Mouse (Mus musculus) limb, embryonic 14.5 days (tissue): Measurements from ENCODE around the gene Tmem190. TPM values are rescaled to one million over a fixed set of nuclear protein-coding genes. Genes with fewer than 3 reads are reported as not detected.

Experiments
- ATAC-seq: fragments of 200-750 bp; cut with Nextera tagmentation; 2 replicates; pipeline ENCODE4 v1.8.0; 2017; ENCODE audit warnings: low read depth, moderate number of reproducible peaks, moderate TSS enrichment; ENCODE audit not compliant: low FRiP score
- DNase-seq: peaks from one replicate; pipeline ENCODE4 v3.0.0-alpha.2; 2015; ENCODE audit warnings: low spot score
- H3K27ac ChIP-seq: fragments of 300-500 bp; sonication (generic); replicated peaks from 2 replicates; pipeline ENCODE4 v1.5.1; 2014; ENCODE audit warnings: low read depth, mild to moderate bottlenecking, low read length, moderate library complexity, mixed read lengths
- H3K27me3 ChIP-seq: fragments of 300-500 bp; sonication (generic); 2 replicates; pipeline ENCODE4 v1.6.1; 2014; ENCODE audit warnings: low read length, mixed read lengths; ENCODE audit not compliant: control insufficient read depth, insufficient read depth
- H3K36me3 ChIP-seq: fragments of 300-500 bp; sonication (generic); 2 replicates; pipeline ENCODE4 v1.6.1; 2014; ENCODE audit warnings: mild to moderate bottlenecking, low read length, moderate library complexity, mixed read lengths; ENCODE audit not compliant: control insufficient read depth, insufficient read depth
- H3K4me1 ChIP-seq: fragments of 300-500 bp; sonication (generic); 2 replicates; pipeline ENCODE4 v1.6.1; 2014; ENCODE audit warnings: antibody characterized with exemption, low read length, mixed read lengths; ENCODE audit not compliant: control insufficient read depth, insufficient read depth
- H3K4me2 ChIP-seq: fragments of 300-500 bp; sonication (generic); replicated peaks from 2 replicates; pipeline ENCODE4 v1.6.1; 2014; ENCODE audit warnings: low read depth, mild to moderate bottlenecking, low read length, moderate library complexity; ENCODE audit not compliant: severe bottlenecking
- H3K4me3 ChIP-seq: fragments of 300-500 bp; sonication (generic); replicated peaks from 2 replicates; pipeline ENCODE4 v1.5.1; 2014; ENCODE audit warnings: low read length
- H3K9ac ChIP-seq: fragments of 300-500 bp; sonication (generic); 2 replicates; pipeline ENCODE4 v1.6.1; 2014; ENCODE audit warnings: mild to moderate bottlenecking, low read depth, low read length, moderate library complexity; ENCODE audit not compliant: severe bottlenecking
- H3K9me3 ChIP-seq: fragments of 300-500 bp; sonication (generic); 2 replicates; pipeline ENCODE4 v1.6.1; 2016; ENCODE audit warnings: low read length; ENCODE audit not compliant: control insufficient read depth
- POLR2A ChIP-seq: fragments of 200-500 bp; IDR thresholded peaks from 2 replicates; pipeline ENCODE4 v1.8.0; 2012; ENCODE audit warnings: inconsistent platforms, mild to moderate bottlenecking, moderate library complexity, borderline replicate concordance; ENCODE audit not compliant: insufficient read depth, insufficient read length; ENCODE audit errors: extremely low read depth
- WGBS: fragments of 180-500 bp; shearing (Covaris S2); extraction: QIAGEN DNeasy Blood & Tissue Kit; methylation state at CpG from one replicate; pipeline ENCODE4 v1.1.7; 2014; 5-methylcytosine and 5-hydroxymethylcytosine counted together
- polyA plus RNA-seq, 2 experiments: library from polyadenylated mRNA; depleted of rRNA in 1 of 2; stranded (reverse) in 1 of 2; unstranded in 1 of 2; fragments of >200 nt; fragmentation: Nextera tagmentation in 1 of 2; extraction: Ambion mirVana in 1 of 2; gene quantifications; 2 replicates each; pipeline versions ENCODE4 v1.2.1 to v1.2.3; 2012 to 2014

Tmem190 gene
- polyA plus RNA-seq, 2 experiments: not detected

- WGBS: 15% methylated on average over 4 of the region's 4 CpGs
- no peak for ATAC-seq
- Histone ChIP-seq H3K4me3 (peak overlapping the region; percentile 78), H3K4me1 (peaks cover 12% of the 10 kb centered on the region), H3K27ac (peak overlapping the region; percentile 77; the same call in 1 of the 2 replicates), H3K36me3 (peaks cover 36% of the 10 kb centered on the region), H3K27me3 (no peaks in the 10 kb centered on the region), H3K9ac (peak overlapping the region; percentile 81), H3K9me3 (no peaks in the 10 kb centered on the region), H3K4me2 (peak overlapping the region; percentile 80)
- no peak for TF ChIP-seq POLR2A
- DNase-seq: no peak
Observed at GRCm38 (mm10) chr7:4741151-4741550, 41.6 kb upstream of the Tmem190 start.

DNA sequence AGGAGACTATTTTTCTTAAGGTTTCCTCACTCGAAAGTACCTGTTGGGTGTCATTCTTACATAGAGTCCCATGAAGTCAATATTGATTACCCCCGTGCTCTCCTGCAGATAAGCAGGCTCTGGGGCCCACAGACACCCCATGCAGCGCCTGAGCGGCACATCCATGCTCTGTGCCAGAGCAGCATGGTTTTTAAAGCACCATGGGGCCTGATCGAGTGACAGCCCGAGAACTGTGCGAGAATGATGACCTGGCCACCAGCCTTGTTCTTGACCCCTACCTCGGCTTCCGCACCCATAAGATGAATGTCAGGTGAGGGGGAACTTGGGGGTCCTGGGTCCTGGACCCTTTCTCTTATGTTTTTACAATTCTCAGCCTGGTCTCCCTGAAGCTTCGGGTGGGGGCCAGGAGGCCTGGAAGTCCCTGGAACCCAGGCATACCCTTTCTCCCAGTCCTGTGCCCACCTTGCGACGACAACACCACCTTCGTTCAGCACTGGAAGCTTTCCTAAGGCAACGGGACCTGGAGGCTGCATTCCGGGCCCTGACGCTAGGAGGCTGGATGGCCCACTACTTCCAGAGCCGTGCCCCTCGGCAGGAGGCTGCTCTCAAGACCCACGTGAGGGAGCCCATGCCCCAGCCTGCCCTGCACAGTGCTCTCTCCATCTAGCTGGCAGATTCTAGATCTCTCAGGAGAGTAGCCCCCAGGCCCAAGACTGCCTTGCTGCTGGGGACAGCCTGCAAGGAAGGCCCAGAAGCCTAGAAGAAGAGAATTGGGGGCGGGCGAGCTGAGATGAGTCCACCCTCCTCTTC is 40.9 kb upstream of the Tmem190 start:
- Histone ChIP-seq H3K4me3 (peak overlapping the region; percentile 78; the same call in 1 of the 2 replicates), H3K9me3 (no peaks in the 10 kb centered on the region), H3K4me2 (peak overlapping the region; percentile 80), H3K27me3 (no peaks in the 10 kb centered on the region), H3K27ac (no peak overlapping the region), H3K4me1 (peaks cover 12% of the 10 kb centered on the region), H3K36me3 (peaks cover 42% of the 10 kb centered on the region), H3K9ac (0 out of 2 replicates have a peak overlapping the region, but pooled peaks have one; percentile 31)
- WGBS: 86% methylated on average over 21 of the region's 21 CpGs
- DNase-seq (no peak), ATAC-seq (no peak)
- TF ChIP-seq POLR2A: no peak

DNA sequence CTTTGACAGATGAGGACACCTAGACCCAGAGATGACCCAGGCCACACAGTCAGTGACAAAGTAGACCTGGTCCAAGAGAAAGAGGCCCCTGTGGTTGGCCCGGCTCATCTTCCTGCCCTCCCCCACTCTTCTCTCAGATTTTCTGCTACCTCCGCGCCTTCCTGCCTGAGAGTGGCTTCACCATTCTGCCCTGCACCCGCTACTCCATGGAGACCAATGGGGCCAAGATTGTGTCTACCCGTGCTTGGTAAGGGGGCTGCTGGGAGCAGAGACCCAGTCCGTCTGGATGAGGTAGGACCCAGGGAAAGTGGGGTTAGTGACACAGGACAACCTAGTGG is 40.3 kb upstream of the Tmem190 start:
- Histone ChIP-seq H3K9ac (0 out of 2 replicates have a peak overlapping the region, but pooled peaks have one; percentile 31), H3K36me3 (peaks cover 47% of the 10 kb centered on the region), H3K4me3 (no peak overlapping the region), H3K4me2 (no peak overlapping the region), H3K27ac (no peak overlapping the region), H3K9me3 (no peaks in the 10 kb centered on the region), H3K4me1 (peaks cover 12% of the 10 kb centered on the region), H3K27me3 (no peaks in the 10 kb centered on the region)
- WGBS: 88% methylated on average over 6 of the region's 6 CpGs
- no peak for TF ChIP-seq POLR2A
- no peak for ATAC-seq
- no peak for DNase-seq

- H3K9me3 ChIP-seq: no peaks in the 10 kb centered on the region
- no peak for DNase-seq
- H3K27me3 ChIP-seq: no peaks in the 10 kb centered on the region
- peaks cover 12% of the 10 kb centered on the region for H3K4me1 ChIP-seq
- no peak overlapping the region for H3K4me3 ChIP-seq
- no peak for TF ChIP-seq POLR2A
- no peak overlapping the region for H3K4me2 ChIP-seq
- peaks cover 52% of the 10 kb centered on the region for H3K36me3 ChIP-seq
- ATAC-seq: no peak
- H3K27ac ChIP-seq: no peak overlapping the region
- no peak overlapping the region for H3K9ac ChIP-seq
- 77% methylated on average over 2 of the region's 2 CpGs for WGBS
Observed at GRCm38 (mm10) chr7:4743354-4743753, 39.4 kb upstream of the Tmem190 start.

DNA sequence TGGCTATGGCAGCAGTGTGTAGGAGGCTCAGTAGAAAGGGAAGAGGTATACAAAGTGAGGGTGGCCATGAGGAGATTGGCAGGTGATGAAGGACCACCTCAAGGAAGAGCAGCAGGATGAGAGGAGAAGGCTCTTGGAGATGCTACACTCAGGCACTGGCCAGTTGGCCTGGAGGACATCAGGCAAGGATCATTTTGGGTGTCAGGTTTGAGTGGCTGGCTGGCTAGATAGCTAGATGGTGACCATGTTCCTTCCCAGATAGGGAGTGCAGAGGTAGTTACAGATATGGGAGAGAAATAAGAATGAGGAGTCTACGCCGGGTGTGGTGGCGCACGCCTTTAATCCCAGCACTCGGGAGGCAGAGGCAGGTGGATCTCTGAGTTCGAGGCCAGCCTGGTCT is 37.9 kb upstream of the Tmem190 start:
- WGBS: over 99% methylated on average over 6 of the region's 6 CpGs
- peaks cover 52% of the 10 kb centered on the region for H3K36me3 ChIP-seq
- DNase-seq (no peak), ATAC-seq (no peak)
- no peak overlapping the region for H3K27ac ChIP-seq
- no peaks in the 10 kb centered on the region for H3K9me3 ChIP-seq
- no peak overlapping the region for H3K4me3 ChIP-seq
- H3K4me2 ChIP-seq: no peak overlapping the region
- H3K9ac ChIP-seq: no peak overlapping the region
- H3K27me3 ChIP-seq: no peaks in the 10 kb centered on the region
- TF ChIP-seq POLR2A: no peak
- peaks cover 7% of the 10 kb centered on the region for H3K4me1 ChIP-seq
